Mouse (Mus musculus): ENCODE results near the gene Csf3. TPM values are rescaled to one million over a fixed set of nuclear protein-coding genes. Genes with fewer than 3 reads are reported as not detected.

Csf3 gene
- polyA plus RNA-seq, 1 experiment from 2014 or later: not detected

DNA sequence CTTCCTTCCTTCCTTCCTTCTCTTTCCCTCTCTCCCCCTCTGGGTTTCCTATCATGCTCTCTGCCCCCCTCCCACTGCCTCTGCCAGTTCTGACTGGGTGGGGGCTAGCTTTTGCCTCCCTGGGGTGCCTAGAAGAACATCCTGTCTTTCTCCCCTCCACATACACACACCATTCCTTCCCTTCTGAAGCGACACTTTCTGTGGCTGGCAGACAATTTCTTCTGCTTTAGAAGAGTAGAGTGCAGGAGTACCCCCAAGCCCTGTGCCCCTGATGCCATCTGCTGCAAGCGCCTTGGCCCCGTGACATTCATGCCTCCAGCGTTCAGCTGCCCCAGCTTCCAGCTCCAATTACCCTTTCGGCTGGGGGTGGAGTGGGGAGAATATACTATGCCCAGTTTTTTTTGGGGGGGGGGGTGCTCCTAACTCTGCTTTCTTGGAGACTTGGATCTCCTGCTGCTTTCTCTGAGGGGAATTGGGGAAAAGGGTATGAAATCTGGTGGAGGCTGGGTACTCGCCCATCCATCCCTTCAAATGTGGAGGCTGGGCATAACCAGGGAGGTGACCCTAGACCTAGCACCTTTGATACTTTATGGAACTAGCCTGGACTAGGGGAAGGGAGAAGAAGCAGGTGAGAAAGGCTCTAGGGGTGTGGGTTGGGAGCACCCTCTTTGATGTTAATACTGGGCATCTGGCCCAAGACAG lies 46.9 kb downstream of the Csf3 start:
- TF ChIP-seq CTCF (IDR thresholded peaks at IDR 0.05; ENCODE audit: low read depth): no peak
- Histone ChIP-seq H3K27ac (ENCODE audit: low read depth) (peak overlapping the region; percentile 87), H3K9me3 (ENCODE audit: low read depth, low read length) (no peaks in the 10 kb centered on the region), H3K4me2 (peak overlapping the region; percentile 37), H3K36me3 (ENCODE audit: insufficient read depth) (no peaks in the 10 kb centered on the region), H3K9ac (no peak overlapping the region), H3K4me3 (ENCODE audit: low read depth, low read length) (peak overlapping the region; percentile 1; the same call in 1 of the 2 replicates), H3K27me3 (ENCODE audit: insufficient read depth, low read length) (no peaks in the 10 kb centered on the region), H3K4me1 (ENCODE audit: insufficient read depth) (peaks cover 93% of the 10 kb centered on the region)
- ATAC-seq (ENCODE audit: insufficient read depth) (no peak), DNase-seq (no peak)
- WGBS: 32% methylated on average over 6 of the region's 6 CpGs

DNA sequence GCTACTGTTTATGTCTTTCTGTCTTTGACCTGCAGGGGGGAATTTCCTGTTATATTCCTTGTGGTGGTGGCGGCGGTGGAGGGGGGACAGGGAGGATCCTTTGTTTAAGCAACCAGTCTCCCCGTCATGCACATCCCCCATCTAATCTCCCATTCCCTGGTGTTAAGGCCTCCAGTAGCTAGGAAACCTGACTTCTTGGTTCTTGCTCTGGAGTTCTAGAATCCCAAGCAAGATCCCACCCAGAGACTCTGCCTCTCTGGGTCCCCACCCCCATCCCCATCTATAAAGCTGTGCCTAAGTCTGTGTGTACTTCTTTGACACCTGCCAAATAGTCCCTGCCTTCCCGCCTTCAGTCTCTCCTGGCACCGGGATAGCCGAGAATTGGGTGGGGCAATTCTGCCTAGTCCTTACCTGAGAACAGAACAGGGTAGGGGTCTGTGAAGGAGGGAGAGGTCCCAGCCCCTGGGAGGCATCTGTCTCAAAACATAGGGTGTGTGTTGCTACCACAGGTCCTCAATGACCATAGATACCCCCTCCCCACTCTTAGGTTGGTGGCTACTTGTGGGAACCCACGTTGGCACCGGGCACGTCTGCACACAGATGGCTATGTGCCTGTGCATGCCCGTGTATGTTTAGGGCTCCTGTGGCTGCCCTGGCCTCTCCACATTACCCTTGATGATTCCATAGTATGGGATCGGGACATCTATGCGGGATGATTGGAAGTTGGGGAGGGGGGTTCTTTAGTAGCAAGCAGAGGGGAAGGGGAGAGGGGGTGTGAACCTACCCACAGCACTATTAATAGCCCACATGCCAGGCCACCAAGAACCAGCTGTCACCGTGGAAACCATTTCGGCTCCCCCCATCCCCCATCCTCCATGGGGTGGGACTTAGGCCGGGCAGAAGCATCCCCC lies 47.7 kb downstream of the Csf3 start:
- H3K4me3 ChIP-seq (ENCODE audit: low read depth, low read length): peak overlapping the region; percentile 1; the same call in 1 of the 2 replicates
- TF ChIP-seq CTCF (IDR thresholded peaks at IDR 0.05; ENCODE audit: low read depth): peak; percentile 54
- ATAC-seq (ENCODE audit: insufficient read depth) (no peak), DNase-seq (peak; percentile 82)
- no peaks in the 10 kb centered on the region for H3K27me3 ChIP-seq (ENCODE audit: insufficient read depth, low read length)
- H3K9ac ChIP-seq: 0 out of 2 replicates have a peak overlapping the region, but pooled peaks have one; percentile 6
- H3K36me3 ChIP-seq (ENCODE audit: insufficient read depth): peaks cover 6% of the 10 kb centered on the region; the same call in 1 of the 2 replicates
- H3K27ac ChIP-seq (ENCODE audit: low read depth): peak overlapping the region; percentile 87; the same call in 1 of the 2 replicates
- 21% methylated on average over 15 of the region's 15 CpGs for WGBS
- peak overlapping the region; percentile 37 for H3K4me2 ChIP-seq
- no peaks in the 10 kb centered on the region for H3K9me3 ChIP-seq (ENCODE audit: low read depth, low read length)
- peaks cover 85% of the 10 kb centered on the region for H3K4me1 ChIP-seq (ENCODE audit: insufficient read depth)

DNA sequence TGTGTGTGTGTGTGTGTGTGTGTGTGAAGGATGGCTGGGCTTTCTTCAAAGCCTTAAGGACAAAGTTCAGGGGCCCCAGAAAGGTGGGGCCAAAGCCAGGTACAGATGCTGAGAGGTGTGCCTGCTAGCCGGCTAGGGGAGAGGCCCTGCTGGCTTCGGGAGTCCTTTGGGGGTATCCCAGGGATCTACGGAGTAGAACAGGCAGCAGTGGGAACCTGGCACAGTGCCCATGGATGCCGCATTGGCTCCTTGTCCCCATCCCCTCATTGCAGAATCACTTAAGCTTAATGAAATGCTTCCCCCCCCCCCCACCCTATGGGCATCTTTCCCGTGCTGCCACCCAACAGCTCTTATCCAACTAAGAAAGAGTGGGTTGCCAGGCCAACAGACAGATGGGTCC lies 48.7 kb downstream of the Csf3 start:
- Histone ChIP-seq H3K9ac (0 out of 2 replicates have a peak overlapping the region, but pooled peaks have one; percentile 4), H3K4me2 (peak overlapping the region; percentile 37; the same call in 1 of the 2 replicates), H3K9me3 (ENCODE audit: low read depth, low read length) (no peaks in the 10 kb centered on the region), H3K4me3 (ENCODE audit: low read depth, low read length) (no peak overlapping the region), H3K27me3 (ENCODE audit: insufficient read depth, low read length) (no peaks in the 10 kb centered on the region), H3K36me3 (ENCODE audit: insufficient read depth) (peaks cover 15% of the 10 kb centered on the region; the same call in 1 of the 2 replicates), H3K27ac (ENCODE audit: low read depth) (peak overlapping the region; percentile 87), H3K4me1 (ENCODE audit: insufficient read depth) (peaks cover 81% of the 10 kb centered on the region)
- no peak for TF ChIP-seq CTCF (IDR thresholded peaks at IDR 0.05; ENCODE audit: low read depth)
- ATAC-seq (ENCODE audit: insufficient read depth) (no peak), DNase-seq (peak; percentile 40)
- WGBS: 31% methylated on average over 5 of the region's 5 CpGs

DNA sequence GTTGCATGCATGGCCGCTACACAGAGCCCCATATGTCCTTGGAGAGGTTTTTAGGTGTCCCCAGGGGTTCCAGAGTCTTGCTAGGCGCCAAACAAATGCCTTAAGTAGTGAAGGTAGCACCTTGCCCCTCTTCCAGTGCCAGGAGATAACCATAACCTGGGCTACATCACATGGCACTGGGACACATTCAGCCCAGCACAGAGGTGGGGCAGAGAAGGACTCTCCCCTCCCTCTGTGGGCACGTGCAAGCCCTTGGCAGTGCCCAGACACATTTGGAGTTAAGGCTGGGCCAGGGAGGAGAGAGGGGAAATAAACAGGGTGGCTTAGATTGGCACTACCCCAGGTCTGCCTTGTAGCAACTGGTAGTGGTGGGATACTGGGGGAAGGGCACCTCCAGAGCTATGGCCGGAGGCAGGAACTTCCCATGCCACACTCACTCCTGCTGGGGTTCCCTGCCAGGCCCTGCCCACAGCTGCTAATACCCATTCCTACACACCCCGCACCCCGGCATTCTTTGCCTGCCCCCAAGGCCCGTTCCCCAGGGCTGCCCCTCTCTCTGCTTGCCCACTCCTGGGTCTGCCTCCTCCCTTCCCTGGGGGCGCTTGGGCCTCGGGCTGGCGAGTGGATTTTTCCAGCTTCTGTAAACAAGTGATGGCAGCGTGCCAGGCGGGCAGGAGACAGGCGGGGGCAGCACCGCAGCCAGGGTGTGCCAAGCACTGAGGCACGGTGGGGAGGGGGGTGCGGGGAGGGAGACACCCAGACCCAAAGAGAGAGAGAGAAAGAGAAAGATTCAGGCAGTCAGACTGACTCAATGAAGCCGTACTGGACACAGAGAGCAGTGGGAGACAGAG lies 49.5 kb downstream of the Csf3 start:
- 0 out of 2 replicates have a peak overlapping the region, but pooled peaks have one; percentile 3 for H3K4me3 ChIP-seq (ENCODE audit: low read depth, low read length)

DNA sequence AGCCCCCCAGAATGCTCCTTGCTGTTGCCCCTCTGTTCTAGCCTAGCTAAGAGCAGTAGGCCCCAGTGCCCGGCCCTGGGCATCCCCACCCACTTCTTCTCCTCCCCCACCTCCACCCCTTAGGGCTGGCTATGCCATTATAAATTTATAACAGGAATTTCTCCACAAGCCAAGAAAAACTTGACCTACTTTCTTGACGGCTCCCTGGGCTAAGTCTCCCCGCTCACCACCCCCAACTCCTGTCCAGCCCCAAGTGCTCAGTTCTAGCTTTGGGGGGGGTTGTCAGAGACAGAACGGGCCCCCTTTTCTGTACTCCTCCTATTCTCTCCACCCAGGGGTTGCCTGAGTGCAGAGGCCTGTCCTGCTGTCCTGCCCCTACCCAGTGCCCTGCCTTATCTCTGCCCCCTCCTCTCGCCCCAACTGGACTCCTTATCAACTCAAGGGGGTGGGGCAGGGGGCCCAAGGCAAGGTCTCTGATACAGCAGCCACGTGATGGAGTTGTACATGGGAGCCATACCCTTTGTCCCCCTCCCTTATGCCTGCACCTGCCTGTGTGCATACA lies 50.2 kb downstream of the Csf3 start:
- DNase-seq (peak; percentile 27), ATAC-seq (ENCODE audit: insufficient read depth) (peak; percentile 36)
- no peak for TF ChIP-seq CTCF (IDR thresholded peaks at IDR 0.05; ENCODE audit: low read depth)
- H3K27me3 ChIP-seq (ENCODE audit: insufficient read depth, low read length): no peaks in the 10 kb centered on the region
- no peaks in the 10 kb centered on the region for H3K9me3 ChIP-seq (ENCODE audit: low read depth, low read length)
- H3K9ac ChIP-seq: peak overlapping the region; percentile 42
- peak overlapping the region; percentile 50 for H3K4me2 ChIP-seq
- peak overlapping the region; percentile 87 for H3K27ac ChIP-seq (ENCODE audit: low read depth)
- H3K4me1 ChIP-seq (ENCODE audit: insufficient read depth): peaks cover 68% of the 10 kb centered on the region
- H3K4me3 ChIP-seq (ENCODE audit: low read depth, low read length): 0 out of 2 replicates have a peak overlapping the region, but pooled peaks have one; percentile 3
- H3K36me3 ChIP-seq (ENCODE audit: insufficient read depth): peaks cover 29% of the 10 kb centered on the region; the same call in 1 of the 2 replicates
- WGBS: 12% methylated on average over 6 of the region's 6 CpGs

More for the DNA sequence above, 49.5 kb downstream of the Csf3 start:
- DNase-seq: peak; percentile 78
- 16% methylated on average over 17 of the region's 17 CpGs for WGBS
- Histone ChIP-seq H3K9me3 (ENCODE audit: low read depth, low read length) (no peaks in the 10 kb centered on the region), H3K4me2 (peak overlapping the region; percentile 50), H3K9ac (peak overlapping the region; percentile 42), H3K4me1 (ENCODE audit: insufficient read depth) (peaks cover 75% of the 10 kb centered on the region), H3K27ac (ENCODE audit: low read depth) (peak overlapping the region; percentile 87), H3K36me3 (ENCODE audit: insufficient read depth) (peaks cover 22% of the 10 kb centered on the region; the same call in 1 of the 2 replicates), H3K27me3 (ENCODE audit: insufficient read depth, low read length) (no peaks in the 10 kb centered on the region)
- ATAC-seq (ENCODE audit: insufficient read depth): peak; percentile 26
- TF ChIP-seq CTCF (IDR thresholded peaks at IDR 0.05; ENCODE audit: low read depth): no peak
